Mouse (Mus musculus) cerebellum, adult 11-12 months (tissue): ENCODE results near the gene Cdk2.
"Not testable (repeated sequence)": the region's sequence is repeated elsewhere in the genome, so short reads cannot be mapped to it uniquely, and the experiment has no call there.

Experiments
- DNase-seq: peaks from one replicate; pipeline ENCODE4 v3.0.0; 2022

The Cdk2 gene

GRCm38 (mm10) chr10:128704491-128705316 is at the start of gene Cdk2:
Cdk2 (minus strand) TSS chr10:128705031.
- peak; percentile 82 for DNase-seq

- DNase-seq: peak; percentile 84
Measured at GRCm38 (mm10) chr10:128748252-128748864, 43.5 kb upstream of the Cdk2 start.

- peak; percentile 69 for DNase-seq
Measured at GRCm38 (mm10) chr10:128747646-128748251, 42.9 kb upstream of the Cdk2 start, which contains the start of gene Pym1. Pym1 (plus strand) TSS chr10:128747889.

- DNase-seq: no peak
Measured at GRCm38 (mm10) chr10:128746972-128747645, 42.3 kb upstream of the Cdk2 start.

GRCm38 (mm10) chr10:128745946-128746613 is 41.2 kb upstream of the Cdk2 start:
- DNase-seq: peak; percentile 14

- DNase-seq: no peak
Measured at GRCm38 (mm10) chr10:128744680-128745601, 40.1 kb upstream of the Cdk2 start, which contains the start of gene Dgka. Dgka (minus strand) TSS chr10:128744855.

GRCm38 (mm10) chr10:128744211-128744610 is 39.4 kb upstream of the Cdk2 start:
- no peak for DNase-seq

- DNase-seq: peak; percentile 34
Measured at GRCm38 (mm10) chr10:128743791-128744191, 39.0 kb upstream of the Cdk2 start.

- DNase-seq: no peak
Measured at GRCm38 (mm10) chr10:128743235-128743634, 38.4 kb upstream of the Cdk2 start.

- no peak for DNase-seq
Measured at GRCm38 (mm10) chr10:128742616-128743015, 37.8 kb upstream of the Cdk2 start.

GRCm38 (mm10) chr10:128740296-128740695 is 35.5 kb upstream of the Cdk2 start:
- DNase-seq: no peak

- no peak for DNase-seq
Measured at GRCm38 (mm10) chr10:128737435-128737834, 32.6 kb upstream of the Cdk2 start.

- no peak for DNase-seq
Measured at GRCm38 (mm10) chr10:128731992-128732391, 27.2 kb upstream of the Cdk2 start.

GRCm38 (mm10) chr10:128731002-128731433 is 26.2 kb upstream of the Cdk2 start:
- peak; percentile 53 for DNase-seq

GRCm38 (mm10) chr10:128728059-128728458 is 23.2 kb upstream of the Cdk2 start:
- no peak for DNase-seq

- DNase-seq: not testable (repeated sequence)
Measured at GRCm38 (mm10) chr10:128725466-128725865, 20.6 kb upstream of the Cdk2 start.

GRCm38 (mm10) chr10:128715559-128716537 is 11.0 kb upstream of the Cdk2 start:
- no peak for DNase-seq

- DNase-seq: not testable (repeated sequence)
Measured at GRCm38 (mm10) chr10:128711318-128711717, 6.5 kb upstream of the Cdk2 start.

GRCm38 (mm10) chr10:128705317-128705693 is 474 bp upstream of the Cdk2 start:
- DNase-seq: peak; percentile 35

- no peak for DNase-seq
Measured at GRCm38 (mm10) chr10:128703895-128704294, 936 bp downstream of the Cdk2 start, which contains the start of gene Pmel. Pmel (plus strand) TSS chr10:128704195.
